Mouse (Mus musculus): ENCODE results near the gene Zfp639.

DNA sequence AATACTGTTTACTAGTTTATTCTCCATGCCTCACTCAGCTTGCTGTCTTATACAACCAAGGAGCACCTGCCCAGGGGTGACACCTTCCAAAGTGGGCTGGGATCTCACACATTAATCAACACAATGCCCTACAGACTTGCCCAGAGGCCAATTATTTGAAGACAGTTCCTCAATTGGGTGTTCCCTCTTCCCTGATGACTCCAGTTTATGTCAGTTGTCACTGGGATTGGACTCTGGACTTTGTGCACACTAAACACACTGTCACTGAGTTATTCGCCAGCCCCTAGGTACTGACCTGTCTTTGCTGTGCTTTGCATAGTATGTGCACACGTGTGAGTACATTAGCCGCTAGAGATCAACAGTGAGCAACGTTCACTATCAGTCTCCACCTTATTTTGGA lies 17.1 kb downstream of the Zfp639 start:
- no peak for TF ChIP-seq POLR2A (IDR thresholded peaks at IDR 0.05; ENCODE audit: borderline replicate concordance, control insufficient read depth, low read depth, low read length)
- no peak for TF ChIP-seq CTCF (IDR thresholded peaks at IDR 0.05; ENCODE audit: control insufficient read depth, insufficient read depth, low read length)
